Mouse (Mus musculus) midbrain, embryonic 13.5 days (tissue): ENCODE measurements at regions not wholly inside any gene's neighbourhood (a gene's known extent, or its start where the extent isn't known, plus 50 kb on each side); places are given as distances from the start of the nearest gene placed in this dataset. TPM values are rescaled to one million over a fixed set of nuclear protein-coding genes. Genes with fewer than 3 reads are reported as not detected.

ENCODE experiments used
- microRNA-seq: library from miRNA; unstranded; fragments of <30 nt; microRNA quantifications from one replicate; pipeline ENCODE4, GENCODE M21; 2016

Small RNA genes lying in the stretch of these regions (microRNA-seq; reads per million reads assigned to microRNA genes)
- gene Gm44461, result not detected
